Mouse (Mus musculus) bone marrow, adult 2 months (tissue): ENCODE measurements at regions not wholly inside any gene's neighbourhood (a gene's known extent, or its start where the extent isn't known, plus 50 kb on each side); places are given as distances from the start of the nearest gene placed in this dataset.

Source experiments
- CTCF ChIP-seq: fragments of 200-500 bp; IDR thresholded peaks from 2 replicates; pipeline ENCODE4 v1.5.1; 2011; ENCODE audit warnings: low read length, control low read depth; ENCODE audit not compliant: control insufficient read depth, insufficient read depth
- POLR2A ChIP-seq: fragments of 200-500 bp; IDR thresholded peaks from 2 replicates; pipeline ENCODE4 v1.6.1; 2011; ENCODE audit warnings: low read depth, mild to moderate bottlenecking, control low read depth, low read length, borderline replicate concordance; ENCODE audit not compliant: control insufficient read depth

DNA sequence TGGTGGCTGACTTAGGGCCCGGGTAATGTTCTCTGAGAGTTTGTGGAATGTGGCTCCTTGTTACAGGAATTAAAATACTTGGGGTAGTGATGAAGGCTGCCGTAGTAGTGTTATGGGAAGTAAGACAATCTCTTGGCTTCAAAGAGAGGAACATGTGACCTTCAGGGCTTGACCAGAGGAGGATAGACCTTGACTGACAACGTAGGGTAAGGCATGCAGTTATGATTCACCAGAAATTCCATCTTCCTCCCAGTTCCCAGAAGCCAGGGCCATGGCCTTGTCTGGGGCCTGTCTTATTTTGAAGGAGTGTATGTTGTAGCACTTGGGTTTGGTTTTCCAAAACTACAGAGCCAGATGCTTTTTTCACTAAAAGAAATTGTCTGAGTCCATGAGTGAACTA is 1370.1 kb upstream of the A1bg start:
- no peak for TF ChIP-seq CTCF
- TF ChIP-seq POLR2A = no peak
